Mouse (Mus musculus) hindlimb bud, embryonic 11.5 days (tissue): ENCODE measurements at regions not wholly inside any gene's neighbourhood (a gene's known extent, or its start where the extent isn't known, plus 50 kb on each side); places are given as distances from the start of the nearest gene placed in this dataset.

Source experiments
- DNase-seq: peaks from one replicate; pipeline ENCODE4 v3.0.0-alpha.2; 2012; ENCODE audit warnings: low read depth, low spot score; ENCODE audit errors: extremely low spot score

GRCm38 (mm10) chr2:56997500-56997899 lies 126.3 kb downstream of the Nr4a2 start:
- DNase-seq: no peak

DNA sequence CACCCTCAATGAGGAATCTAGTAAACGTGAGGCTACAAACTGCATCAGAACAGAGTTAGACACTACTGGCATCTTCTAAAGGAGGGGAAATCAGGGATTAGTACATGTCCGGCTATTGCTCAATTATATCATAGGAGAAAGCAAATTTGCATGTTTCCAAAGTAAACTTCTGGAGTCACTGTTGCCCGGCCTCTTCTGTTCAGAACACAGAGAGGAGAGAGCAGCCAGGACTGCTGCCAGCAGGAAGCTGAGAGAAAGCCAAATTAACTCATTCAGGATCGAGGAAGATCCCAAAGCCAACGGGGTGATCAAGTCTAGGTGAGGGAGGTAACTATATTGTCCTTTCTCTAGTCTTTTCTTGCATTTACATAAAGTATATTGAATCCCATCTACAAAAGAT lies 131.0 kb downstream of the Nr4a2 start:
- no peak for DNase-seq

- DNase-seq: no peak
Observed at GRCm38 (mm10) chr2:56991821-56992220, 132.0 kb downstream of the Nr4a2 start.

- no peak for DNase-seq
Observed at GRCm38 (mm10) chr2:56990768-56991167, 133.0 kb downstream of the Nr4a2 start.

- DNase-seq: no peak
Observed at GRCm38 (mm10) chr2:56983167-56983566, 140.6 kb downstream of the Nr4a2 start.

GRCm38 (mm10) chr2:56980601-56981000 lies 143.2 kb downstream of the Nr4a2 start:
- DNase-seq: no peak

- DNase-seq: no peak
Observed at GRCm38 (mm10) chr2:56975680-56976079, 148.1 kb downstream of the Nr4a2 start.

GRCm38 (mm10) chr2:56963937-56964695 lies 159.7 kb downstream of the Nr4a2 start:
- no peak for DNase-seq

GRCm38 (mm10) chr2:56959695-56960094 lies 164.1 kb downstream of the Nr4a2 start:
- no peak for DNase-seq

DNA sequence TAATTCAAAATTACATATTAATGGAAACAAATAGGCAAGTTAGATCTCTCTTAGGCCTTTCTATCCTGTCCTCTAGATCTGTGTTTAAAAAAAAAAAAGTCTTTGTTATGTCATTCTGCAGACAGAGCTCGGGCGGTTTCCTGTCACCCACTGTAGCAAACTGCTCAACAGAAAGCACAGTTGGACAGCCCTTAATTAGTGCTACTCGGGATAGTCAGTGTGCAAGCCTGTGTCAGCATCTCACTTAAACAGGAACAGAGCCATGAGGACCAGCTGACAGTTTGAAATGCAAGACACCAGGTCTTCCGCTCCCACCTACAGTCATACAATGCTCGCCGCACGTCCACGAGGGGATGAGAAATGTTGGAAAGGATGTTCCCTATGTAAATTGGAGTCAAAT lies 170.5 kb downstream of the Nr4a2 start:
- no peak for DNase-seq

DNA sequence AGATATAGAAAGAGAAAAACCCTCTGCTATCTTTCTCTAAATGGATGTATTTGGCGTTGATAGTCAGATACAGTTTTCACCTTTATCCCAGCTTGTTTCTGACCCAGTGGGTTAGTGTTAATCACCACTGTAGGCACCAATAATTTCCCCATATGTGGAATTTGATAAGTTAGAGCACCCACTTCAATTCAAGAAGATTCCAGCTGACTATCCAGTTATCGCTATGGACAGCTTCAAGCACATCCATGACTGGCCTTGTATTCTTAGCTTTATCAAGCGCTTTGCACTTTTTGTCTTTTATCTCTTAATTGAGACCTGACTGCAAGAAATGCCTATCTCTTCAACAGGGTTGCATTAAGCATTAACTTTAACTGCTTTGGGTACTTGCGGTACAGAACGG lies 211.3 kb downstream of the Nr4a2 start:
- DNase-seq: no peak

DNA sequence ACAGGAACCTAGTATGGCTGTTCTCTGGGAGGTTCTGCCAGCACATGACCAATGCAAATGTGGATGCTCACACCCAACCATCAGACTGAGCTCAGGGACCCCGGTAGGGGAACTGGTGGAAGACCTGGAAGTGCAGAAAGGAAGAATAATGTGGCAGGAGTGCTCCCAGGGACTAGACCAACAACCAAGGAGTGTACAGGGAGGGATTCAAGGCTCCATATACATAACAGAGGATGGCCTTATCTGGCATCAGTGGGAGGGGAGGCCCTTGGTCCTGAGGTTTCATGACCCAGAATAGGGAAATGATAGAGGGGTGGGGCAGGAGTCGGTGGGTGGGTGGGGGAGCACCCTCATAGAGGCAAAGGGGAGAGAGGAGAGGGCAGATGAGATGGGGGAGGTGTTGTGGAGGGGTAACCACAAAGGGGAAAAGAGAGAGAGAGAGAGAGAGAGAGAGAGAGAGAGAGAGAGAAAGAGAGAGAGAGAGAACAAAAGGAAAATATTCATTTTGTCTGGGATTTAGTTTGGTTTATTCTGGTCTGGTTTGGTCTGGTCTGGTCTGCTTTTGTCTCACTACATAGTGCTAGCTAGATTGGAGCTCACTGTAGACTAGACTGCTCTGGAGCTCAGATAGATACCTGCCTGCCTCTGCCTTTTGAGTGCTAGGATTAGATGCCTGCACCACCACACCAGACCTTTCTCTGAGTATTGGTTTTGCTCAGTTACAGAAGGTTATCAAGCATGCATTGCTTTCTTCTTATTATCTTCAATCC lies 214.5 kb downstream of the Nr4a2 start:
- DNase-seq: no peak

- peak; percentile 67 for DNase-seq
Observed at GRCm38 (mm10) chr2:56885181-56885580, 238.6 kb downstream of the Nr4a2 start.

GRCm38 (mm10) chr2:56860776-56861175 lies 263.0 kb downstream of the Nr4a2 start:
- DNase-seq: no peak

DNA sequence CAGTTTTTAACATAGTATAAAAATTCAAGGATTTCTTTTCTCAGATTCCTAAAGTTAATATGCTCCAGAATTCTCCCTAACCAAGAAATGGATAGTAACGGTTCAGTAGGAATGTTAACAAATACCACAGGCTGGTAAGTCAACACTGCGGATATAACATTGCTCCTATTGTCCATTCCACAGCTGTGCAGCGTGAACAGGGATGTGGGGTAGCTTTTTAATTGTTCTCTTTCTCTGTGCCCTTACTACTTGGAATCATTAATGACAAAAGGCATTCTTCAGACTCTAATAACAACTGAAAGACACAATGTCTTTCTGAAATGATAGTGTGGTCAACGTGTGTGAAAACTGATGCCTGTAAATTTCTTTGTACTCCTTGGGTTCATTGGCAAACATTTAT lies 303.3 kb downstream of the Nr4a2 start:
- DNase-seq: no peak

DNA sequence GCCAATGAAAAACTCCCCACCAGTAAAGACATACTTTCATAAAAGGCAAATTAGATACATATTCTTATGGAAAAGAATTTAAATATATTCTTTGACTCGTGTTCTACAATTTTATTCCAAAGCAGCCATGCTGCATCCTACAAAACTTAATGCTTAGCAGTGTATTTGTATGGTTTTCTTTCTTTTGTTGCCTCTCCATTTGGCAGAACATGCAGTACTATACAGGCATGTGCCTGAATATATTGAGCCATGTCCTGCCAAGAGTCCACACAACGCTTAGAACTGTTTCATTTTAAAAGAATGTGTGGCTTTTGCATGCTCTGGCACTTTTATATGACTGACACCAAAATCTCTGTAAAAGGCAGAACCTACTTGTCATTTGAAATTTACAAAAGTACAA lies 339.0 kb downstream of the Nr4a2 start:
- no peak for DNase-seq
